Mouse (Mus musculus) liver, embryonic 11.5 days (tissue): Measurements from ENCODE around the gene Tmod4. TPM values are rescaled to one million over a fixed set of nuclear protein-coding genes. Genes with fewer than 3 reads are reported as not detected.
"Not testable (repeated sequence)": the region's sequence is repeated elsewhere in the genome, so short reads cannot be mapped to it uniquely, and the experiment has no call there.

Source experiments
- ATAC-seq: fragments of 200-750 bp; cut with Nextera tagmentation; replicated peaks from 2 replicates; pipeline ENCODE4 v1.8.0; 2017; ENCODE audit warnings: moderate number of reproducible peaks, mild to moderate bottlenecking, moderate TSS enrichment, moderate library complexity; ENCODE audit not compliant: low FRiP score
- DNase-seq: peaks from one replicate; pipeline ENCODE4 v3.0.0-alpha.2; 2017; ENCODE audit warnings: low spot score
- H3K27ac ChIP-seq: fragments of 300-500 bp; sonication (generic); 2 replicates; pipeline ENCODE4 v1.5.1; 2014; ENCODE audit warnings: mild to moderate bottlenecking, low read depth, low read length, control low read depth
- H3K27me3 ChIP-seq: fragments of 300-500 bp; sonication (generic); replicated peaks from 2 replicates; pipeline ENCODE4 v1.6.1; 2014; ENCODE audit warnings: low read length, mixed read lengths; ENCODE audit not compliant: control insufficient read depth, insufficient read depth
- H3K36me3 ChIP-seq: fragments of 300-500 bp; sonication (generic); 2 replicates; pipeline ENCODE4 v1.6.1; 2014; ENCODE audit warnings: mild to moderate bottlenecking, low read length, moderate library complexity, mixed read lengths; ENCODE audit not compliant: control insufficient read depth, insufficient read depth
- H3K4me1 ChIP-seq: fragments of 300-500 bp; sonication (generic); replicated peaks from 2 replicates; pipeline ENCODE4 v1.6.1; 2014; ENCODE audit warnings: low read length, mixed read lengths; ENCODE audit not compliant: control insufficient read depth, insufficient read depth
- H3K4me2 ChIP-seq: fragments of 300-500 bp; sonication (generic); 2 replicates; pipeline ENCODE4 v1.6.1; 2014; ENCODE audit warnings: mild to moderate bottlenecking, control low read depth, moderate library complexity
- H3K4me3 ChIP-seq: fragments of 300-500 bp; sonication (generic); 2 replicates; pipeline ENCODE4 v1.5.1; 2014; ENCODE audit warnings: low read depth, low read length, control low read depth
- H3K9ac ChIP-seq: fragments of 300-500 bp; sonication (generic); 2 replicates; pipeline ENCODE4 v1.6.1; 2014; ENCODE audit warnings: low read depth, low read length, control low read depth
- H3K9me3 ChIP-seq: fragments of 300-500 bp; sonication (generic); 2 replicates; pipeline ENCODE4 v1.6.1; 2016; ENCODE audit warnings: low read length, inconsistent platforms, mixed read lengths; ENCODE audit not compliant: control insufficient read depth
- WGBS: fragments of 180-500 bp; shearing (Covaris S2); extraction: QIAGEN DNeasy Blood & Tissue Kit; methylation state at CpG from one replicate; pipeline ENCODE4 v1.1.7; 2014; 5-methylcytosine and 5-hydroxymethylcytosine counted together
- polyA plus RNA-seq: library from polyadenylated mRNA; unstranded; fragments of >200 nt; fragmentation: Nextera tagmentation; extraction: Ambion mirVana; gene quantifications from 2 replicates; pipeline ENCODE4 v1.2.1, GENCODE M21; 2014

Gene Tmod4
- polyA plus RNA-seq, 1 experiment from 2014 or later: 1.1 TPM

DNA sequence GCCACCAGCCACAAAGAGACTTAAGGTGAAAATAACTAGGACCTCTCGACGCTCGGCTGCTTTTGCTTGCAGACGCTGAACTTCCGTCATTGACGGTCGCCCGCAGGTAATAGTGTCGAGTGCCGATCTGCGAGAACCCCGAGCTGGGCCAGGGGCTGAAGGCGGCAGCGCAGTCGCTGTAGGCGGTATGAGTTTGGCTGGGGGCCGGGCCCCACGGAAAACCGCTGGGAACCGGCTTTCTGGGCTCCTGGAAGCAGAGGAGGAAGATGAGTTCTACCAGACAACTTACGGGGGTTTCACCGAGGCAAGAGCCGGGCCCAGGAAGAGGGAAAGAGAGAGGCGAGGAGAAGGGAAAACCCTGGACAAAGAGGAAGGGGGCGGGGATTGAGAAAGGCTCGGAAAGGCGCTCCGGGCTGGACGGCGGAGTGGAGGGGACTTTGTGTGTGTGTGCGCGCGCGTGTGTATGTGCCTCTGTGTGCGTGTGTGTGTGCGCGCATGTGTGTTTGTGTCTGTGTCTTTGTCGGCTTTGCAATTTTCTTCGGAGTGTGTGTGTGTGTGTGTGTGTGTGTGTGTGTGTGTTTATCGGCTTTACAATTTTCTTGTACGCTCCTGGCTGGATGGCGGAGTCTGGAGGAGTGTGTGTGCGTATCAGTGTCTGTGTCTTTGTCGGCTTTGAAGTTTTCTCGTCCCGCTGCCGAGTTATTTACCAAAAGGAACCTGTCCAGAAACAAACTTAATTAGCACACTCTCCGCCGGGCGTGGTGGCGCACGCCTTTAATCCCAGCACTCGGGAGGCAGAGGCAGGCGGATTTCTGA, 13.2 kb upstream of the Tmod4 start, which contains the start of gene Vps72:
Vps72 (plus strand) TSS at position 112 of the 816 bp plus-strand sequence.
- Histone ChIP-seq H3K9me3 (no peaks in the 10 kb centered on the region), H3K9ac (peak within 1 kb of the TSS; percentile 88), H3K4me1 (peaks cover 8% of the 10 kb centered on the region), H3K4me3 (peak within 1 kb of the TSS; percentile 85), H3K27me3 (no peaks in the 10 kb centered on the region), H3K4me2 (peak within 1 kb of the TSS; percentile 67), H3K36me3 (peaks cover 7% of the 10 kb centered on the region; the same call in 1 of the 2 replicates), H3K27ac (peak within 1 kb of the TSS; percentile 97)
- ATAC-seq (peak; percentile 75), DNase-seq (peak; percentile 88)
- WGBS: under 1% methylated on average over 53 of the region's 54 CpGs

DNA sequence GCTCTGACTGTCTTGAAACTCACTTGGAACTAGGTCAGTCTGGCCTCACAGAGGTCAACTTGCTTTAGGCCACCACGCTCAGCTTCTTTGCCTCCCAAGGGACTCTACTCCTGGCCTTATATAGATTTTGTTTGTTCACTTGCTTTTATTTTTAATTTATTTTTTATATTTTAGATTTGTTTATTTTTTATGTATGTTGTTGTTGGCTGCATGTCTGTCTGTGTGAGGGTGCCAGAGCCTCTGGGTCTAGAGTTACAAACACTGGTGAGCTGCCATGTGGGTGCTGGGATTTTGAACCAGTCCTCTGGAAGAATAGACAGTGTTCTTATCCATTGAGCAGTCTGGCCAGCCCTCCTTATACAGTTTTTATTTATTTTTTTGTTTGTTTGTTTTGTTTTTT, 11.5 kb upstream of the Tmod4 start:
- H3K27me3 ChIP-seq: no peaks in the 10 kb centered on the region
- peaks cover 8% of the 10 kb centered on the region for H3K4me1 ChIP-seq
- H3K27ac ChIP-seq: no peak overlapping the region
- H3K4me2 ChIP-seq: peak overlapping the region; percentile 67
- DNase-seq (no peak), ATAC-seq (no peak)
- no peak overlapping the region for H3K4me3 ChIP-seq
- 90% methylated on average over 1 of the region's 1 CpGs for WGBS
- H3K9ac ChIP-seq: no peak overlapping the region
- H3K36me3 ChIP-seq: peaks cover 9% of the 10 kb centered on the region; the same call in 1 of the 2 replicates
- no peaks in the 10 kb centered on the region for H3K9me3 ChIP-seq

DNA sequence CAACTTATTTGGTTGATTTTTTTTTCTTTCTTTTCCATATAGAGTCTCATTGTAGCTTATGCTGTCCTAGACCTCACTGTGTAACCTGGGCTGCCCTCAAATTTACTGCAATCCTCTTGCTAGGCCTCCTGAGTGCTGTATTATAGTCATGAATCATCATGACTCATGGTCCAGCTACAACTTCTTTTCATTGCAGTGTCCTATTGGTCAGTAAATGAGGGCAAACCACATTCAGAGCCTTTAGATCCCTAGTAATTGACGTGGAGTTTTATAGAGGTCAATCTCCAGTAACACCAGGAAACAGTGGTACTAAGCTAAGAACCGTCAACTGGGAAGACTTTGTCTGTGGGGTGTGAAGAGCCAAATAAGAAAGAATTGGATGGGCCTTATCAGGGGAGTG, 6.5 kb upstream of the Tmod4 start:
- 91% methylated on average over 2 of the region's 2 CpGs for WGBS
- Histone ChIP-seq H3K4me2 (no peak overlapping the region), H3K27me3 (no peaks in the 10 kb centered on the region), H3K36me3 (peaks cover 45% of the 10 kb centered on the region), H3K4me3 (no peak overlapping the region), H3K4me1 (no peaks in the 10 kb centered on the region; the same call in 1 of the 2 replicates), H3K27ac (no peak overlapping the region), H3K9ac (no peak overlapping the region), H3K9me3 (no peaks in the 10 kb centered on the region)
- ATAC-seq (no peak), DNase-seq (no peak)

DNA sequence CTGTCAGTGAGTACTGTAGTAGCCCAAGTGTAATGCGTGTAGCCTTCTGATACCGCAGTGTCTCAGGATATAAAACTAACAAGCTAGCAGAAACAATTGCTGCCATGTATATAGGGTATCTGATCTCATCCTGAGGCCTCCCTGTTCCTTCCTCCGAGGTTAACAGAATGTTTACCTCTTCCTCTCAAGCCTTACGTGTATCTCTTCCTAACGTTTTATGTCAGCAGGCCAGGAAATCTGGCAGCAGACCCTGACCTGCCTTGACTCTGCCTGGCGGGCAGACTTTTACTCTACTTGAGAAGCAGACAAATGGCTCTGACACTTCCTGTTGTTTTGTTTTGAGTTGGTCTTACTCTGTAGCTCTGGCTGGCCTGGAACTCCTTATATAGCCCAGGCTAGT, 2.7 kb upstream of the Tmod4 start:
- 67% methylated on average over 6 of the region's 6 CpGs for WGBS
- no peak overlapping the region; the same call in 1 of the 2 replicates for H3K27ac ChIP-seq
- peaks cover 37% of the 10 kb centered on the region for H3K36me3 ChIP-seq
- H3K4me1 ChIP-seq: no peaks in the 10 kb centered on the region
- no peak; the same call in 1 of the 2 replicates for ATAC-seq
- DNase-seq: no peak
- no peak overlapping the region for H3K4me3 ChIP-seq
- H3K9ac ChIP-seq: no peak overlapping the region
- no peak overlapping the region for H3K4me2 ChIP-seq
- H3K27me3 ChIP-seq: no peaks in the 10 kb centered on the region
- H3K9me3 ChIP-seq: no peaks in the 10 kb centered on the region

DNA sequence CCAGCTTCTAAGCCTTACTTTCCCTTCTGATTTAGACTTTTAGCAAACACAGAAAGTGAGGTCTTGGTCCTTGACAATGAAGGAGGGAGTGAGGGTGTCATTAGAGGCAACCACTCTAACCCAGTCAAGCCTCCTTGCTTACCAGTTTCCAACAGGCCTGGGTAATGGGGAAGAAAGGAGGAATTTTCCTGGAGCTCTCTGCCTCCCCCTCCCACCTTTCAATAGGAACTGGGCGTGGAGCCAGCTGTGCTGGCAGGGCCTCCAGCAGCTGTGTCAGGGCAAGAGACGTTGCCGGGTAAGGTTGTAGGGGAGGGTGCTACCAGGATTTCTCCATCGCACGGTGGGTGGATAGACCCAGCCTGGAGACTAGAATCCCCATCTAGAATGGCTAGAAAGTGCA, 696 bp downstream of the Tmod4 start:
- H3K4me2 ChIP-seq: no peak overlapping the region
- H3K4me1 ChIP-seq: no peaks in the 10 kb centered on the region
- peaks cover 21% of the 10 kb centered on the region for H3K36me3 ChIP-seq
- no peak overlapping the region for H3K4me3 ChIP-seq
- DNase-seq: no peak
- H3K27ac ChIP-seq: no peak overlapping the region
- H3K27me3 ChIP-seq: no peaks in the 10 kb centered on the region
- H3K9ac ChIP-seq: no peak overlapping the region
- 61% methylated on average over 5 of the region's 5 CpGs for WGBS
- no peaks in the 10 kb centered on the region for H3K9me3 ChIP-seq
- ATAC-seq: no peak

DNA sequence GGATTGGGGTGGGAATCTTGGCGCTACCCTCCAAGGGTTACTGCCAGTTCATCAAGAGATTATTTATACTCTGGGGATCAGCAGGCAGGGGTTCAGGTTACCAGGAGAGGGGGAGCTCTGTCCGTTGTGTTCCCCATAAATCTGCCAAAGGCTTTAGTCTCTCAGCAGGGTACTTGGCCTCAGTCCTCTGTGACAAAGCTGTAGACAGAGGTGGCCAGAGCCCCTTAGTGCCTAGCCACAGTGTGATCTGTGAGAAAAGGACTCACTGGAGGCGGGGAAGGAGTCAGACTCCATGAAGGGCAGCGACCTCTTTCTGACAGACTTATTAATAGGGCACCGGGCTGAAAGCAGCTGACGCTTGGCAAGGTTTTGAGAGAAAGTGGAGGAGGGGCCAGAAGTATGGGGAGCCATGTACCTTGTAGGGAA, 5.0 kb downstream of the Tmod4 start:
- H3K27ac ChIP-seq: no peak overlapping the region
- 61% methylated on average over 6 of the region's 6 CpGs for WGBS
- no peak overlapping the region for H3K4me2 ChIP-seq
- H3K9me3 ChIP-seq: no peaks in the 10 kb centered on the region
- ATAC-seq (no peak), DNase-seq (no peak)
- H3K36me3 ChIP-seq: no peaks in the 10 kb centered on the region; the same call in 1 of the 2 replicates
- no peaks in the 10 kb centered on the region for H3K27me3 ChIP-seq
- H3K9ac ChIP-seq: no peak overlapping the region
- H3K4me1 ChIP-seq: peaks cover 3% of the 10 kb centered on the region; the same call in 1 of the 2 replicates
- H3K4me3 ChIP-seq: no peak overlapping the region

DNA sequence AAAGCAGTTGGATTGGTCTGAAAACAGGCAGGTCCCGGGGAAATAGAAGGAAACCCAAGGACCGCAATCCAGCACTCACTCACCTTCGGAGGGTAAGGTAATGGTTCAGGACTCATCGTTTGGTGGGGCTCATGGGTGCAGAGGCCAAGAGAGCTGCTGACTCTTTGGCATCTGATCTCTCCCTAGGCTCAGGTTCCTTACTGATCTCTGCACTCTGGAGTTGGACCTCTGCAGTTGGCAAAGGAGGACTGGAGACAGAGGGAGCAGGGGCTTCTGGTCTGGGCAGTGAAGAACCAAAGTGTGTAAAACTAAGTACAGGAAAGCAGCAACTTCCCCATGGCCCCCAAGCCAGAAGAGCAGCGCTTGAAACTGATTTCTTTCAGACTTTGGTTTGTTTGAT, 5.8 kb downstream of the Tmod4 start:
- Histone ChIP-seq H3K9ac (no peak overlapping the region), H3K9me3 (no peaks in the 10 kb centered on the region), H3K4me3 (no peak overlapping the region), H3K36me3 (no peaks in the 10 kb centered on the region; the same call in 1 of the 2 replicates), H3K4me2 (no peak overlapping the region), H3K27ac (no peak overlapping the region), H3K27me3 (no peaks in the 10 kb centered on the region), H3K4me1 (peaks cover 5% of the 10 kb centered on the region)
- DNase-seq: no peak
- ATAC-seq: no peak
- 74% methylated on average over 5 of the region's 5 CpGs for WGBS

DNA sequence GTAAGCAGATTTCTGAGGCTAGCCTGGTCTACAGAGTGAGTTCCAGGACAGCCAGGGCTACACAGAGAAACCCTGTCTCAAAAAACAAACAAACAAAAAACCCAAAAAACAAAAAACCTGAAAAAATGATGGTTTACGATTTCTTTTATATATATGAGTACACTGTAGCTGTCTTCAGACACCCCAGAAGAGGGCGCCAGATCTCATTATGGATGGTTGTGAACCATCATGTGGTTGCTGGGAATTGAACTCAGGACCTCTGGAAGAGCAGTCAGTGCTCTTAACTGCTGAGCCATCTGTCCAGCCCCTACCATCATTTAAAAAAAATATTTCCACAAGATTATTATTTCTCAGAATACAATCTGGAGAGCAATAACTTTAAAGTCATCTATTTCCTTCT, 8.1 kb downstream of the Tmod4 start:
- Histone ChIP-seq H3K4me3 (peak overlapping the region; percentile 72; the same call in 1 of the 2 replicates), H3K4me1 (peaks cover 15% of the 10 kb centered on the region), H3K4me2 (peak overlapping the region; percentile 78)
- not testable (repeated sequence) for H3K9ac ChIP-seq, H3K36me3 ChIP-seq, H3K9me3 ChIP-seq, H3K27me3 ChIP-seq, H3K27ac ChIP-seq, ATAC-seq, DNase-seq
- WGBS: 86% methylated on average over 2 of the region's 2 CpGs
